In genomic region chr5:9090493-9091106, GRCm38 (mm10) we compare ENCODE assay signal across 21 mouse cellular contexts.
"Had no signal": no experiment of that assay in that cellular context is flagged by ENCODE, and none has a peak within 500 bp of the region (broad histone marks: within the 10 kb centered on the region; RNA-seq: fewer than 3 reads in every experiment).

No protein-coding gene starts in this region.

- ATAC-seq: midbrain, embryonic 16.5 days had no signal

- H3K9me3 ChIP-seq: midbrain, embryonic 10.5 days; midbrain, embryonic 12.5 days; neural tube, embryonic 13.5 days; neural tube, embryonic 15.5 days; stomach, embryonic 15.5 days had no signal

- H3K4me3 ChIP-seq: midbrain, embryonic 10.5 days; midbrain, embryonic 12.5 days; myocyte; neural tube, embryonic 13.5 days; neural tube, embryonic 15.5 days; stomach, embryonic 15.5 days had no signal

- H3K27ac ChIP-seq: midbrain, embryonic 10.5 days; midbrain, embryonic 12.5 days; neural tube, embryonic 13.5 days; neural tube, embryonic 15.5 days; stomach, embryonic 15.5 days; stomach, postnatal 0 days had no signal

- H3K4me2 ChIP-seq: lung, embryonic 14.5 days; midbrain, embryonic 12.5 days; neural tube, embryonic 13.5 days; neural tube, embryonic 15.5 days; stomach, embryonic 15.5 days had no signal

- H3K9ac ChIP-seq: lung, embryonic 14.5 days; midbrain, embryonic 12.5 days; neural tube, embryonic 13.5 days; neural tube, embryonic 15.5 days; stomach, embryonic 15.5 days had no signal

- DNase-seq: lung, adult 18-20 months; lung, embryonic 14.5 days; lung, postnatal 10 days; lung, postnatal 4 days; midbrain, embryonic 14.5 days; retina, postnatal 1 day; right cerebral cortex, adult 18-20 months; right cerebral cortex, postnatal 25 days; right cerebral cortex, postnatal 4 days; spleen, adult 18-20 months; thymus, adult 2 months; thymus, postnatal 25 days; thymus, postnatal 4 days had no signal

- H3K36me3 ChIP-seq: midbrain, embryonic 10.5 days; midbrain, embryonic 12.5 days; neural tube, embryonic 13.5 days; neural tube, embryonic 15.5 days; stomach, embryonic 15.5 days had no signal

- H3K4me1 ChIP-seq: midbrain, embryonic 10.5 days; midbrain, embryonic 12.5 days; neural tube, embryonic 13.5 days; neural tube, embryonic 15.5 days; stomach, embryonic 15.5 days had no signal

- H3K27me3 ChIP-seq: neural tube, embryonic 13.5 days; neural tube, embryonic 15.5 days; stomach, embryonic 15.5 days had no signal
